Mouse (Mus musculus) urinary bladder, postnatal 25 days (tissue): Measurements from ENCODE around the gene Defa33.
"Not testable (repeated sequence)": the region's sequence is repeated elsewhere in the genome, so short reads cannot be mapped to it uniquely, and the experiment has no call there.

Experiments used
- DNase-seq: peaks from one replicate; pipeline ENCODE4 v3.0.0; 2022; ENCODE audit warnings: low spot score

The Defa33 gene

DNA sequence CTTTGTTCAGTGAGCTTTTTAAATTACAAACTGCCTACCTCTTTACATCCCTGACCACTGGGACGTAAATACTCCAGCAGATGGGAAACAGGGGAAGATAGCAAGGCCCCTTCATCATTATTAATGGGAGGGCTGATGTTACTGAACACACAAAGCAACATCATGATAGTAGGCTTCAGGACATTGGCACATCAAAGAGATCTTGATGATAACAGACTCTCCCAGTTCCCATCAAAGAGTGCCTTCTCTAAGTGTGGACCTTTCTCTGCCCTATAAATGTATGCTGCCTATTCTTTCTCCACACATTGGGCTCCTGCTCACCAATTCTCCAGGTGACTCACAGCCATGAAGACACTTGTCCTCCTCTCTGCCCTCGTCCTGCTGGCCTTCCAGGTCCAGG is at the start of gene Defa33:
Gene Defa33, plus strand, starts transcription at position 301 of the 400 bp plus-strand sequence.
- DNase-seq, result not testable (repeated sequence)

GRCm38 (mm10) chr8:21378215-21378614 is 13.4 kb upstream of the Defa33 start, which contains the start of gene Defa2:
Gene Defa2 (plus strand): TSS chr8:21378515.
- not testable (repeated sequence) for DNase-seq

GRCm38 (mm10) chr8:21427111-21427510 is 35.5 kb downstream of the Defa33 start, which contains the start of gene Defa36:
Gene Defa36 (plus strand): TSS chr8:21427411.
- DNase-seq, result not testable (repeated sequence)
